Mouse (Mus musculus) liver, adult 2 months (tissue): ENCODE data around the gene Dlgap5.

ENCODE experiments used
- CTCF ChIP-seq: fragments of 200-500 bp; IDR thresholded peaks from 2 replicates; pipeline ENCODE4 v1.5.1; 2011; ENCODE audit warnings: low read depth, low read length, control low read depth
- POLR2A ChIP-seq: fragments of 200-500 bp; IDR thresholded peaks from 2 replicates; pipeline ENCODE4 v1.6.1; 2011; ENCODE audit warnings: low read length, control low read depth; ENCODE audit not compliant: insufficient read depth; ENCODE audit errors: extremely low read depth

- TF ChIP-seq CTCF = no peak
- TF ChIP-seq POLR2A = no peak
Measured at GRCm38 (mm10) chr14:47341811-47342291, 76.4 kb downstream of the Dlgap5 start.
